In genomic region chr11:105967741-105968574, GRCm38 (mm10) we compare ENCODE assay signal across 9 mouse cellular contexts. TPM values are rescaled to one million over a fixed set of nuclear protein-coding genes. Genes with fewer than 3 reads are reported as not detected.
A peak's percentile ranks its signal among the peaks of the same experiment; 100 is the strongest.
DNase-seq lines count a peak whose midpoint lies in the region; ATAC-seq and TF ChIP-seq lines count a peak whose summit lies in the region.
"Had no signal": no experiment of that assay in that cellular context is flagged by ENCODE, and none has a peak within 500 bp of the region (broad histone marks: within the 10 kb centered on the region; RNA-seq: fewer than 3 reads in every experiment).

TSS of gene Ace (plus strand) at chr11:105967945.

- ATAC-seq in common myeloid progenitor, adult 5-6 weeks (replicated peaks; ENCODE audit: low read depth, poor library complexity, severe bottlenecking): peak; percentile 19
- ATAC-seq in granulocyte monocyte progenitor cell, adult 5-6 weeks (replicated peaks; ENCODE audit: poor library complexity, severe bottlenecking): peak; percentile 39; the same call in 1 of the 2 replicates
- peak; percentile 51 for ATAC-seq in intestine, postnatal 0 days
- ATAC-seq in liver, embryonic 16.5 days (ENCODE audit: low read depth): no peak
- ATAC-seq in neural tube, embryonic 13.5 days (ENCODE audit: low read depth): peak; percentile 74

- H3K9me3 ChIP-seq in intestine, postnatal 0 days (ENCODE audit: control insufficient read depth): no peaks in the 10 kb centered on the region
- H3K9me3 ChIP-seq in liver, embryonic 16.5 days (replicated peaks; ENCODE audit: control insufficient read depth, low read length): no peaks in the 10 kb centered on the region
- H3K9me3 ChIP-seq in neural tube, embryonic 13.5 days: no peaks in the 10 kb centered on the region
- H3K9me3 ChIP-seq: G1E had no signal

- H3K4me2 ChIP-seq in intestine, postnatal 0 days (replicated peaks; ENCODE audit: low read depth): peak within 1 kb of the TSS; percentile 95
- H3K4me2 ChIP-seq in liver, embryonic 16.5 days (ENCODE audit: low read depth, low read length): peak within 1 kb of the TSS; percentile 59
- H3K4me2 ChIP-seq in neural tube, embryonic 13.5 days: peak within 1 kb of the TSS; percentile 97

- TF ChIP-seq CTCF in layer of hippocampus, adult 2 months (conservative IDR thresholded peaks at IDR 0.05): no peak
- no peak for TF ChIP-seq CTCF in intestine, postnatal 0 days (IDR thresholded peaks at IDR 0.05; ENCODE audit: low read depth)

- peak within 1 kb of the TSS; percentile 38 for H3K9ac ChIP-seq in intestine, postnatal 0 days (ENCODE audit: low read depth, low read length)
- H3K9ac ChIP-seq in liver, embryonic 16.5 days (ENCODE audit: low read depth, low read length): no peak within 1 kb of the TSS
- peak within 1 kb of the TSS; percentile 77 for H3K9ac ChIP-seq in neural tube, embryonic 13.5 days

- no peaks in the 10 kb centered on the region for H3K27me3 ChIP-seq in intestine, postnatal 0 days (replicated peaks; ENCODE audit: control insufficient read depth, insufficient read depth, low read length)
- H3K27me3 ChIP-seq in liver, embryonic 16.5 days (ENCODE audit: control insufficient read depth, insufficient read depth, low read depth, low read length): peaks cover 62% of the 10 kb centered on the region
- peaks cover 56% of the 10 kb centered on the region for H3K27me3 ChIP-seq in neural tube, embryonic 13.5 days

- H3K4me1 ChIP-seq in intestine, postnatal 0 days (replicated peaks; ENCODE audit: control insufficient read depth, insufficient read depth, low read length): no peaks in the 10 kb centered on the region
- no peaks in the 10 kb centered on the region; the same call in 1 of the 2 replicates for H3K4me1 ChIP-seq in liver, embryonic 16.5 days (ENCODE audit: control insufficient read depth, low read depth, low read length)
- H3K4me1 ChIP-seq in neural tube, embryonic 13.5 days (replicated peaks): peaks cover 17% of the 10 kb centered on the region

- DNase-seq in layer of hippocampus, adult 2 months (ENCODE audit: low spot score in 2 of 2): no peak
- no peak for DNase-seq in layer of hippocampus, adult 9-10 months (ENCODE audit: low spot score)
- DNase-seq in thymus, postnatal 14 days: no peak

- H3K36me3 ChIP-seq in intestine, postnatal 0 days (ENCODE audit: control insufficient read depth, insufficient read depth): no peaks in the 10 kb centered on the region; the same call in 1 of the 2 replicates
- no peaks in the 10 kb centered on the region for H3K36me3 ChIP-seq in liver, embryonic 16.5 days (ENCODE audit: control insufficient read depth, insufficient read depth)
- no peaks in the 10 kb centered on the region for H3K36me3 ChIP-seq in neural tube, embryonic 13.5 days
- H3K36me3 ChIP-seq: G1E had no signal

- peak within 1 kb of the TSS; percentile 62 for H3K4me3 ChIP-seq in layer of hippocampus, adult 2 months
- peak within 1 kb of the TSS; percentile 59 for H3K4me3 ChIP-seq in intestine, postnatal 0 days (ENCODE audit: low read depth, low read length)
- H3K4me3 ChIP-seq in liver, embryonic 16.5 days (ENCODE audit: low read depth, low read length): peak within 1 kb of the TSS; percentile 49
- peak within 1 kb of the TSS; percentile 59 for H3K4me3 ChIP-seq in neural tube, embryonic 13.5 days

- H3K27ac ChIP-seq in layer of hippocampus, adult 2 months: no peak within 1 kb of the TSS; the same call in 1 of the 2 replicates
- H3K27ac ChIP-seq in intestine, postnatal 0 days (ENCODE audit: low read depth, low read length): peak within 1 kb of the TSS; percentile 77
- no peak within 1 kb of the TSS for H3K27ac ChIP-seq in liver, embryonic 16.5 days (ENCODE audit: low read length)
- 0 out of 2 replicates have a peak within 1 kb of the TSS, but pooled peaks have one; percentile 0 for H3K27ac ChIP-seq in neural tube, embryonic 13.5 days (replicated peaks)

- 2% methylated on average over 72 of the region's 76 CpGs for WGBS in intestine, postnatal 0 days
- under 1% methylated on average over 67 of the region's 76 CpGs for WGBS in liver, embryonic 16.5 days (ENCODE audit: insufficient replicate concordance)
- WGBS in neural tube, embryonic 13.5 days: under 1% methylated on average over 70 of the region's 76 CpGs

RNA-seq across cellular contexts. Expression of gene Ace, which starts in this region (rescaled TPM):
- total RNA-seq in layer of hippocampus, adult 2 months (2021): 1 to 10 TPM; 6.4 to 6.8 TPM
- total RNA-seq in common myeloid progenitor, adult 5-6 weeks (2017): 0.19 and 0.27 TPM in 2 replicates
- not detected in 2 replicates for total RNA-seq in granulocyte monocyte progenitor cell, adult 5-6 weeks (2014; fragmentation: Nextera tagmentation)
- total RNA-seq in granulocyte monocyte progenitor cell, adult 5-6 weeks (2017): not detected in 2 replicates
- polyA plus RNA-seq in intestine, postnatal 0 days (2015; fragmentation: Nextera tagmentation; extraction: Ambion mirVana): 222 and 231 TPM in 2 replicates
- 0.06 and 0.24 TPM in 2 replicates for polyA plus RNA-seq in liver, embryonic 16.5 days (2015; fragmentation: Nextera tagmentation; extraction: Ambion mirVana)
- polyA plus RNA-seq in neural tube, embryonic 13.5 days (2015; fragmentation: Nextera tagmentation; extraction: Ambion mirVana): 2.0 and 2.4 TPM in 2 replicates
- total RNA-seq: G1E had no signal
- polyA plus RNA-seq: G1E had no signal

Comparison
In these comparisons a context has a peak if more than half of its experiments do, and no peak if none do; other contexts are left out.
1. RNA of gene Ace (polyA plus RNA-seq): 222 to 231 TPM in intestine, postnatal 0 days; 2.0 to 2.4 TPM in neural tube, embryonic 13.5 days and 0.06 to 0.24 TPM in liver, embryonic 16.5 days; every median in the first group is over 10 times any median in the second.
2. Peak in ATAC-seq in common myeloid progenitor, adult 5-6 weeks; RNA of the gene not detected or under 1 TPM.
3. Peak in ATAC-seq in granulocyte monocyte progenitor cell, adult 5-6 weeks; RNA of the gene not detected or under 1 TPM.
4. H3K27ac ChIP-seq: peak in intestine, postnatal 0 days (single experiment) and neural tube, embryonic 13.5 days (single experiment); none in layer of hippocampus, adult 2 months (single experiment) and liver, embryonic 16.5 days (single experiment).
5. Peak in every context shown above with its lines, with median percentiles within 50 percentile points of each other: H3K4me3 ChIP-seq and H3K4me2 ChIP-seq.